Mouse (Mus musculus) ES-Bruce4 (cell line): ENCODE data around the gene Rtl6. TPM values are rescaled to one million over a fixed set of nuclear protein-coding genes. Genes with fewer than 3 reads are reported as not detected.

Source experiments
- H3K27ac ChIP-seq: 2 replicates; pipeline ENCODE4 v1.5.1; 2012; ENCODE audit warnings: low read length, inconsistent platforms; ENCODE audit not compliant: insufficient read depth
- H3K27me3 ChIP-seq: 2 replicates; pipeline ENCODE4 v1.6.1; 2012; ENCODE audit warnings: mild to moderate bottlenecking, low read length, inconsistent platforms; ENCODE audit not compliant: control insufficient read depth, poor library complexity, insufficient read depth, severe bottlenecking
- H3K36me3 ChIP-seq: 2 replicates; pipeline ENCODE4 v1.6.1; 2012; ENCODE audit warnings: inconsistent platforms, mild to moderate bottlenecking, low read length, moderate library complexity; ENCODE audit not compliant: control insufficient read depth, poor library complexity, insufficient read depth, severe bottlenecking
- H3K4me1 ChIP-seq: one replicate; pipeline ENCODE4 v1.8.1; 2011; ENCODE audit warnings: low read length; ENCODE audit not compliant: control insufficient read depth, insufficient read depth
- H3K4me3 ChIP-seq: 2 replicates; pipeline ENCODE4 v1.5.1; 2011; ENCODE audit warnings: low read depth, mild to moderate bottlenecking, low read length
- H3K9ac ChIP-seq: 2 replicates; pipeline ENCODE4 v1.6.1; 2012; ENCODE audit warnings: low read depth, mild to moderate bottlenecking, inconsistent platforms; ENCODE audit not compliant: poor library complexity, severe bottlenecking
- H3K9me3 ChIP-seq: replicated peaks from 2 replicates; pipeline ENCODE4 v1.6.1; 2012; ENCODE audit warnings: mild to moderate bottlenecking, low read length, inconsistent platforms; ENCODE audit not compliant: control insufficient read depth, poor library complexity, insufficient read depth, severe bottlenecking
- CTCF ChIP-seq: IDR thresholded peaks from one replicate; pipeline ENCODE4 v1.8.1; 2011; ENCODE audit warnings: low read depth, low read length
- EP300 ChIP-seq: IDR thresholded peaks from 2 replicates; pipeline ENCODE4 v1.6.1; 2011; ENCODE audit warnings: low read depth, low read length; ENCODE audit not compliant: insufficient read depth
- POLR2A ChIP-seq: IDR thresholded peaks from one replicate; pipeline ENCODE4 v1.8.1; 2011; ENCODE audit warnings: low read length; ENCODE audit not compliant: insufficient read depth
- polyA plus RNA-seq: library from polyadenylated mRNA; stranded (reverse); fragments of >200 nt; gene quantifications from 2 replicates; pipeline ENCODE4 v1.2.4, GENCODE M21; 2011; ENCODE audit warnings: low read depth; ENCODE audit not compliant: missing spikeins, insufficient read depth, insufficient read length

Rtl6 gene
- 5.0 and 5.1 TPM in 2 replicates for polyA plus RNA-seq

DNA sequence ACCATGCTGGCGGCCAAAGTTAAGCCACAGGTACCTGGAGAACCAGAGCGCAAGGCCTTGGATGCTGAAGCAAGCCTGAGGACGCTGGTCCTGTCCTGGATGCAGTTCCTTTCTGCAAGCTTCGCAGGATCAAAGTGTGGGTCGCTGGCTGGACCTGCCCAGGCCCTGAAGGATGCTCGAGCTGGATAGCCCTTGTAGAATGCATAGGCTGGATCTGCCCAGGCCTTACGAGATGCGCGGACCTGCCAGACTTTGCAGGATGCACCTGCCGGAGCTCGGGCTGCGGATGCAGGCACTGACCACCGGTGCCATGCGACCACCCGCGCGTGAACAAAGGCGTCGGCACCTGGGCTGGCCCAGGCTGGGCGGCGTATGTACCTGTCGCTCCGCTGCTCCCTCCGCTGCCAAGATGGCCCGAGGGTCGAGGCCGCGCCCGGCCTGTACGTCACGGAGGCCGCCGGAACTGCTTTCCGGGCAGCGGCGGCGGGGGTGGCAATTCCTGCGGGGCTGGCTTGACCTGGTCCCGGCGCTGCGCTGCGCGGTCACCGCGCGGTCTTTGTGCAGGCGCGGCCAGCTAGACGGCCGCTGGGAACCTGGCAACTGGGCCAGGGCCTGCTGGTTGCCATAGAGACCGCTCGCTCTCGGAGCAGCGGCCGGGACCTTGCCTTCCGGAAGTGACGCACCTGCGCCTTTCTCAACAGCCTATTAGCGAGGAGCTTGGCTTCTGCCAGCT lies at the start of gene Rtl6:
TSS of gene Rtl6 (minus strand) at position 635 of the 733 bp plus-strand sequence.
- Histone ChIP-seq H3K9ac (peak within 1 kb of the TSS; percentile 40), H3K27me3 (no peaks in the 10 kb centered on the region), H3K27ac (no peak within 1 kb of the TSS), H3K9me3 (no peaks in the 10 kb centered on the region), H3K4me3 (peak within 1 kb of the TSS; percentile 68), H3K4me1 (no peaks in the 10 kb centered on the region), H3K36me3 (no peaks in the 10 kb centered on the region)
- TF ChIP-seq EP300: no peak
- TF ChIP-seq POLR2A: no peak
- TF ChIP-seq CTCF: no peak

GRCm38 (mm10) chr15:84603267-84603963 lies 45.8 kb upstream of the Rtl6 start:
- H3K4me1 ChIP-seq: no peaks in the 10 kb centered on the region
- TF ChIP-seq EP300: no peak
- TF ChIP-seq POLR2A: no peak
- no peak for TF ChIP-seq CTCF
- no peak overlapping the region for H3K9ac ChIP-seq
- no peaks in the 10 kb centered on the region for H3K27me3 ChIP-seq
- no peaks in the 10 kb centered on the region for H3K36me3 ChIP-seq
- H3K4me3 ChIP-seq: no peak overlapping the region
- H3K9me3 ChIP-seq: no peaks in the 10 kb centered on the region
- H3K27ac ChIP-seq: no peak overlapping the region

GRCm38 (mm10) chr15:84600977-84601595 lies 43.5 kb upstream of the Rtl6 start:
- H3K4me1 ChIP-seq: no peaks in the 10 kb centered on the region
- H3K9ac ChIP-seq: no peak overlapping the region
- H3K4me3 ChIP-seq: no peak overlapping the region
- TF ChIP-seq POLR2A: no peak
- no peak overlapping the region for H3K27ac ChIP-seq
- H3K27me3 ChIP-seq: no peaks in the 10 kb centered on the region
- H3K9me3 ChIP-seq: no peaks in the 10 kb centered on the region
- H3K36me3 ChIP-seq: no peaks in the 10 kb centered on the region

GRCm38 (mm10) chr15:84598911-84599310 lies 41.3 kb upstream of the Rtl6 start:
- no peaks in the 10 kb centered on the region for H3K9me3 ChIP-seq
- TF ChIP-seq CTCF: no peak
- TF ChIP-seq EP300: no peak
- TF ChIP-seq POLR2A: no peak
- H3K27ac ChIP-seq: no peak overlapping the region
- H3K36me3 ChIP-seq: no peaks in the 10 kb centered on the region
- H3K4me1 ChIP-seq: no peaks in the 10 kb centered on the region
- H3K27me3 ChIP-seq: no peaks in the 10 kb centered on the region
- H3K4me3 ChIP-seq: no peak overlapping the region
- H3K9ac ChIP-seq: no peak overlapping the region

- H3K4me1 ChIP-seq: no peaks in the 10 kb centered on the region
- no peak overlapping the region for H3K27ac ChIP-seq
- H3K27me3 ChIP-seq: no peaks in the 10 kb centered on the region
- no peaks in the 10 kb centered on the region for H3K9me3 ChIP-seq
- H3K36me3 ChIP-seq: no peaks in the 10 kb centered on the region
- TF ChIP-seq POLR2A (no peak), CTCF (no peak), EP300 (no peak)
- no peak overlapping the region for H3K9ac ChIP-seq
- H3K4me3 ChIP-seq: no peak overlapping the region
These were observed 40.2 kb upstream of the Rtl6 start for GRCm38 (mm10) chr15:84597816-84598215.

GRCm38 (mm10) chr15:84597021-84597420 lies 39.4 kb upstream of the Rtl6 start:
- H3K36me3 ChIP-seq: no peaks in the 10 kb centered on the region
- no peak overlapping the region for H3K4me3 ChIP-seq
- TF ChIP-seq POLR2A (no peak), CTCF (no peak), EP300 (no peak)
- no peaks in the 10 kb centered on the region for H3K27me3 ChIP-seq
- no peaks in the 10 kb centered on the region for H3K9me3 ChIP-seq
- no peaks in the 10 kb centered on the region for H3K4me1 ChIP-seq
- H3K9ac ChIP-seq: no peak overlapping the region
- H3K27ac ChIP-seq: no peak overlapping the region
